Mouse (Mus musculus): ENCODE measurements at regions not wholly inside any gene's neighbourhood (a gene's known extent, or its start where the extent isn't known, plus 50 kb on each side); places are given as distances from the start of the nearest gene placed in this dataset.
"Not testable (repeated sequence)": the region's sequence is repeated elsewhere in the genome, so short reads cannot be mapped to it uniquely, and the experiment has no call there.

DNA sequence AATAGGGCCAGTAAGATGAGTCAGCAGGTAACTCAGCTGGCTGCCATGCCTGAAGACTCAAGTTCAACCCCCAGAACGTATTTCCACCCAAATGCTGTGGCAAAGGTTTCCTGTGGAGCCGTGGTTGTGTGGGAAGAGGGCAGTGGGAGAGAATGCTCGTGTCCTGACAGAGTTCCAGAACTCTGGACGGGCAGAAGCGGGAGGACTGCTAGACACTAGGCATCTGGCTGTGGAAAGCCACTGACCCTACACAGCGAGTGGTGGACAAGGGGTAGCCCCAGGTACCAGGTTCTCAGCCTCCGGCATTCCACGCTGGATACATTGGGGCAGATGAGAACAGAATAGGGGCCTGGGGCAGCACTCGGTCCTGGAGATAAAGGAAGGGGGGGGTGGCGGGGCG lies 69.6 kb upstream of the Acsl3 start:
- DNase-seq (ENCODE audit: low read depth), result no peak

- not testable (repeated sequence) for DNase-seq (ENCODE audit: low read depth)
Observed at GRCm38 (mm10) chr1:78588660-78589059, 69.0 kb upstream of the Acsl3 start.

GRCm38 (mm10) chr1:78590558-78590957 lies 67.1 kb upstream of the Acsl3 start:
- no peak for DNase-seq (ENCODE audit: low read depth)

- no peak for DNase-seq (ENCODE audit: low read depth)
Observed at GRCm38 (mm10) chr1:78593927-78594641, 63.5 kb upstream of the Acsl3 start.

DNA sequence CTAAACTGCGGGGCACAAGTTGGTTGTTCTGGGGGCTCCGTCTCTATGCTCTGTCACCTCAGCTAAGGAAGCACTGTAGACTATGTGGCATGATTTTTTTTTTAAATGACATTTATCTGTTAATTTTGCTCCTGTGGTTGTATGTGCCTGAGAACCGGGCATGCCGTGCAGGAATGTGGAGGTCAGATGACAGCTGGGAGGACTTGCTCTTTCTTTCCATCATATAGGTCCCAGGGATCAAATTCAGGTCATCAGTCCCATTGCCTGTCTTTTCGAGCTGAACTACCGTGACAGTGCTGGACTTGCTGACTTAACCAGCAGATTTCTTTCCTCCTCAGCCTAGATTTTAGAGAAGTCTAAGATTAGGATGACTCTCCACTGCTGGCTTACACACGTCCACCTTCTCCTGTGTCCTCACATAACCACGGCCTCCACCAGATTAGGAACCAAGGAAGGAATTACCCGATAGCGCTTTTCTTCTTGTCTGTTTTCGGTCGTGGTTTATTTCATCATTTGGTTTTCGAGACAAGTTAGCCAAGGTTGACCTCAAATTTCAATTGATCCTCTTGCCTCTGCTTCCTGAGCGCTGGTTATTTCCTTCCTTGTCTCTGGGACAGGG lies 62.0 kb upstream of the Acsl3 start:
- no peak for DNase-seq (ENCODE audit: low read depth)

- DNase-seq (ENCODE audit: low read depth), result no peak
Observed at GRCm38 (mm10) chr1:78598561-78598960, 59.1 kb upstream of the Acsl3 start.

- DNase-seq (ENCODE audit: low read depth), result no peak
Observed at GRCm38 (mm10) chr1:78600666-78601065, 57.0 kb upstream of the Acsl3 start.

- no peak for DNase-seq (ENCODE audit: low read depth)
Observed at GRCm38 (mm10) chr1:78601568-78601967, 56.1 kb upstream of the Acsl3 start.

- no peak for DNase-seq (ENCODE audit: low read depth)
Observed at GRCm38 (mm10) chr1:78602039-78602438, 55.6 kb upstream of the Acsl3 start.

DNA sequence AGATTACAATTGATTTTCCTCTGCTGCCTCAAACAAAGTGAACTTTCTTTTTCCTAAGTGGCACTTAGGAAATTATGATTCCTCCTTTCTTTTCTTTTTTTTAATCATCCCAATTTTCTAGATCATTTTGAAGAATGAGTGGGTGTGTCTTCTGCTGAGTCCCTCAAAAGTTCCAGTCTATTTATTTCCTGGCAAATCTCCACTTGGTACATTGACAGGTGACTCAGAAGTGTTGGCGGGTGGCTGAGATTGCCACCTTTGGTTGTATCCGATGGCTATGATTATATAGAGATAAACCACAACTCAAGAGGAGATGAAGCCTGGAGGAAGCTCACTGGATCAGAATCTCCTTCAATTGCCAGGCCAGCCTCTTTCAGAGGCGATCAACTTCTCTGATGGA lies 54.7 kb upstream of the Acsl3 start:
- peak; percentile 20 for DNase-seq (ENCODE audit: low read depth)

DNA sequence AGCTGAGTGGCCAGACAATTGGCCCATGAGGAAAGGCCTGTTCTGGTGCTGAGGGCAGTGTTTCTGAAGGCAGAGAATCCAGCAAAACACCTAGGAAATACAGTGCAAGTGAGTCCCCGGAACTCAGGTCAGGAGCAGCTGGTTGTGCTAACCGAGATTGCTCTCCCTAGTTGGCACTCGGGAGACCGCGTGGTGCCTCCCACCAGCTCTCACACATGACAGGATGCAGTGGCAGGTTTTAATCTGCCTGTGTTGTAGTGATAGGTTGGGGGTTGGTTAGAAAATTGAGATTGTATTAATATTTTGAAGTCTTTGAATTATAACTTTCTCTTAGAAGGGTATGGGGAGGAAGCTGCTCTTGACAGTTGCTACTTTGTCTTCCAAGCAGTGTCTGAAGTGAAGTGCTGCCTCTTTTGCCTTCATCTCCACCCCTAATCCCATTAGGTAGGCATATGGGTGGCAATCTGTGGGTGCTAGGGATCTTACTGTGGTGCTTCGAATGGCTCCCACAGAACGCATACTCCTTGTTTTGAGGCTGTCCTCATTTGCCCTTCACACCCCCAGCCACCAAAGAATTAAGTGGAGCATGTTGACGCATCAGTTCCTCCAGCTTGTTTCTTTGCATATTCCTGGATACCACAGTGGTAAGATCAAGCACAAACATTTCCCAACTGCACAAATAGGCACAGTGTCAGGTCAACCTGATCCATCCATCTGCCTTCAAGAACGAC lies 52.6 kb upstream of the Acsl3 start:
- no peak for DNase-seq (ENCODE audit: low read depth)

All from NIH3T3 (cell line).